Mouse (Mus musculus) testis, adult 2 months (tissue): ENCODE measurements around the gene Serp2.

ENCODE experiments used
- CTCF ChIP-seq: fragments of 200-500 bp; IDR thresholded peaks from 2 replicates; pipeline ENCODE4 v1.5.1; 2012; ENCODE audit warnings: low read depth, mild to moderate bottlenecking, inconsistent platforms, low read length, moderate library complexity; ENCODE audit not compliant: control insufficient read depth, insufficient read depth, insufficient replicate concordance
- POLR2A ChIP-seq: fragments of 200-500 bp; IDR thresholded peaks from 2 replicates; pipeline ENCODE4 v1.6.1; 2012; ENCODE audit warnings: low read depth, mild to moderate bottlenecking, inconsistent platforms, low read length, moderate library complexity; ENCODE audit not compliant: control insufficient read depth

DNA sequence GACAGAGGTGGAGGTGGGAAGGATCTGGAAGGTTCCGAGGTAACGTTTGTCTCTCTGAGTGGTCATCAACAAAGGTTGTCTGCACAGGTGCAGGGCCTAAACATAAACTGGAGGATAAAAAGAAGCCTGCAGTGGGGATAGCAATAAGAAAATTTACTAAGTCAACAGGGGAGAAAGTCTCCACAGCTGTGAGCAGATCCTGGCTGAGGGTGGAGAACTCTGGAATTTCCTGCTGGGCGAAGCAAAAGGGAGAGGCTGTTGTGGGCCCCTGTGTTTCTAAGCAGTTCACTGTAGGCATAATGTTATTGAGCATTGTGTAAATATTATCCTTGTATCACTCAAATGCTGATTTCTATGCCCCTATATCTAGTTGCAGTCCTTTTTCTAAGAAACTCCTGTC lies 43.7 kb upstream of the Serp2 start:
- TF ChIP-seq CTCF (no peak), POLR2A (no peak)
